Mouse (Mus musculus) cerebellum, postnatal 10 days (tissue): Measurements from ENCODE around the gene Ksr2.
"Not testable (repeated sequence)": the region's sequence is repeated elsewhere in the genome, so short reads cannot be mapped to it uniquely, and the experiment has no call there.

Experiments
- DNase-seq, 2 experiments: peaks; one replicate each; pipeline ENCODE4 v3.0.0; 2021; ENCODE audit warnings: mixed read lengths in 2 of 2

Ksr2 gene

DNA sequence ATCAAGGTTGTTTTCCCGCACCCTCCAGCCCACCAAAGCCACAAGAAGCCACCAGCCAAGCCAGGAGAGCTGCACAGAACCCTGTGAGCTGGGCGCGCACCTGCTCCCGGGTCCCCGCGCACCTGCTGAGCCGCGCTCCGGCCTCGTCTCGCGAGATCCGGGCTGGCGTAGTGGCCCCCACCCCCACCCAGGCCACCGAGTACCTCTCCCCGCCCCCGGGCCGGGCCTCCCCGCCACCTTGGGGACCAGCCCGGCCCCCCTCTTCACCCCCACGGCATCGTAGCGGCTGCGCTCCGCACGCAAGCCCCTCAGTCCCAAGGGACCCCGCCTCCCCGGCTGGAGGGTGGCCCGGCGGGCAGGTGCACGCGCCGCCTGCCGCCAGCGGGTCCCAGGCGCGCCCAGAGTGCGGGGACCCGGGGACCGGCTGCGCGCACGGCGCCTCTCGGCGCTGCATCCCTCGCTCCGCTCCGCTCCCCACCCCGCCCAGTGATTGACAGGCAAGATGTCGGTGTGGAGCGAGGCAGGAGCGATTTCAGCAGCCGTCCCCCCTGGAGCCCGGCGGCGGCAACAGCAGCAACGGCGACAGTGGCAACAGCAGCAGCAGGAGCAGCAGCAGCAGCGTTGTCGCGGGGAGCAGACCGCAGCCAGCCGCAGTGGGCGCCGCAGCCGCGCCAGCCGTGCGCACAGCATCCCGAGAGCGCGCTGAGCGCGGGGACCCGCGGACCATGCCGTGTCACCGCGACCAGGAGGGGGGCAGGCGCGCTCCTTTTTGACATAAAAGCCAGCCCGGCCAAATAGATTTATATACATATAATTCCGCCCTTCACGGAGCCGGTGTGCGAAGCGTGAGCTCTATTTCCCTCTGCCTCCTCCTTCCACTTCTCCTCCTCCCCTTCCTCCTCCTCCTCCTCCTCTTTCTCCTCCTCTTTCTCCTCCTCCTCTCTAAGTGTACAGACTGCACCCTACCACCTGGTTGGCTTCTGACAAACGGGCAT is at the start of gene Ksr2:
Ksr2 (plus strand) TSS at position 494 of the 995 bp plus-strand sequence.
- peak; percentile 91 for DNase-seq

DNA sequence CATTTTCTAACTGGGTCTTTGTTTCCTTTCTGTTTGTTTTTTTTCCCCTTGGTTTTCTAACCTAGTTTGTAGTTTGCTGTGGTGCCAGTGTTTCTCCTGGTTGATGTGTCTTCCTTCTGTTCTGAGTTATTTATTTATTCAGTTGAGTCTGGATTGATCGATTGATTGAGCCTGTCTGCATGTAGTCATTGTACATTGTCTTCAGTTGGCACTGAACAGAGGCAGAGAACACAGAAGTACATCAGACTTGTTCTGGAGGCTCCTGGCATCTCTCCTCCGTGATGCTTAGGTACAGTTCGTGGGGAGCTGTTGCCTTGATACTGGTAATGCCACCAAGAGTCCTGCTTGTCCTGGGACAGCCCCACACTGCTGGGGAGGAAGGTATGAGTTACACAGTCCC is 49.0 kb upstream of the Ksr2 start:
- no peak for DNase-seq

DNA sequence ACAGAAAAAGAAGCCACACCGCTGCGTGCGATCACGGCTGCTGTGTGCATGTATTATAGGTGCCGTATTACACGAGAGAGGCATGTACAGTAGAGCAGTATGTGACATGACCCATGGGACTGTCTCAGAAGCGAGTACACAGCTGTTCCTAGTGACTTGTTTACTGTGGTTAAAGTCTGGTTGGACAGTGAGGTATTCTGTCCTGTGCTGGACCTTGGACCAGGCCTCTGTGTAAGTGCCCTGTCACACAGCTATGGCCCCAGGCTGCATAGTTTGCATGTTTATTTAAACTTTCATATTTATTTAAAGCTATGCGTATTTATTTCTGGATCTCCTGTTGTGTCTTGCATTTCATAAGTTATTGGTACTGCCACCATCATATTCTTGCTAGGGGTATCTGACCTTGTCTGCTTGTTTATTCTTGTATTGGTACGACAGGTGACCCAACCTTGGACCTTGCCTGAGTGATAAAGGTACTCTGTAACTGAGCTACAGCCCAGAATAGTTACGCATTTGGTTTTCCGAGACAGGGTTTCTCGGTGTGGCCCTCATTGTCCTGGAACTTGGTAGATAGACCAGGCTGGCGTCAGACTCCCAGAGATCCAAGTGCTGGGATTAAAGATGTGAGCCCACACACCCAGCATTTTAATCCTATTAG is 47.8 kb upstream of the Ksr2 start:
- DNase-seq, result no peak

DNA sequence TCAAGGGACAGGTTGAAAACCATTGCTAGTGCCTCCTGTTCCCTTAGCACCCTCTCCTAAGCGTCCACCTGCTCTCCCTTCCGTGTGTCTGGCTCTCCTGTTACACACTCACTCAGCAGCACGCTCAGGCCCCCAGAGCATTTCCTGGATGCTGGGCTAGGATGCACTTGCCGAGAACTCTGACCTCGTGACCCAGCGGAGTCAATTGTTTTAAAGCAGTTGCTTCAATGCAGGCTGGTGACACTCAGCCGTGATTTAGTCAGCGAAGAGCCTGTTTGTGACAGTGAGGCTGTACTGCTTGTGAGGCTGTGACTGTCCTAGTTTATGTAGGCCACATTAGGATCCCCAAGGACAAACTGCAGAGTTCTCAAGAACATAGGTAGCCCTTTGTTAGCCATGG is 46.6 kb upstream of the Ksr2 start:
- no peak for DNase-seq

DNA sequence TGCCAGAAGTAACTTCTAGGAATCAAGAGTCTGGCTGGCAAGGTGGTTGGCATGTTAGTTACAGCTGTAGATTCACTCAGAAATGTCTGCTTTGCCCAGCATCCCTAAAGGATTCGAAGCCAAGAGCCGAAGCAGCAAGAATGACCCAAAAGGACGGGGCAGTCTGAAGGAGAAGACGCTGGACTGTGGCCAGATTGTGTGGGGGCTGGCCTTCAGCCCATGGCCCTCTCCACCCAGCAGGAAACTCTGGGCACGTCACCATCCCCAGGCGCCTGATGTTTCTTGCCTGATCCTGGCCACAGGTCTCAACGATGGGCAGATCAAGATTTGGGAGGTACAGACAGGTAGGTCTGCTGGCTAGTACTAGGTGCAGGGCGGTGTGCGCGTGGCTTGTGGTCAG is 43.2 kb upstream of the Ksr2 start:
- DNase-seq, result peak; percentile 35 to 51

DNA sequence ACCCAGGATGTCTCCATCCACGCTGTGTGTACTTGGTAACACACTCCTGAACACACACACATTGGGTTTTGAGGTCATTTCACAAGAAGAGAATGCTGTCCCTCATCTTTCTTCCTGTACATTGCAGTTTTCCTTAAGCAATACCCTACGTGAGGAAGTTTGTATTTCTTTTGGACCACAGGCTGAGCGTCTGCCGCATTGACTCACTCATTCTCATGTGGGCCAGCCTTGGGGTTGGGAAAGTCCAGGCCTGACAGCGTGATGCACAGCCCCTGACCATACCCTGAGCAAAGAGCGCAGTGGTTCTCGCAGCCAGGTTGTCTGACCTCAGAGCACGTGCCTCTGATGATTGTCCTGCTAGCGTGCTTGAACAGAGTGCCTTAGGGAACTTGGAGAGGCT is 40.4 kb upstream of the Ksr2 start:
- no peak for DNase-seq

DNA sequence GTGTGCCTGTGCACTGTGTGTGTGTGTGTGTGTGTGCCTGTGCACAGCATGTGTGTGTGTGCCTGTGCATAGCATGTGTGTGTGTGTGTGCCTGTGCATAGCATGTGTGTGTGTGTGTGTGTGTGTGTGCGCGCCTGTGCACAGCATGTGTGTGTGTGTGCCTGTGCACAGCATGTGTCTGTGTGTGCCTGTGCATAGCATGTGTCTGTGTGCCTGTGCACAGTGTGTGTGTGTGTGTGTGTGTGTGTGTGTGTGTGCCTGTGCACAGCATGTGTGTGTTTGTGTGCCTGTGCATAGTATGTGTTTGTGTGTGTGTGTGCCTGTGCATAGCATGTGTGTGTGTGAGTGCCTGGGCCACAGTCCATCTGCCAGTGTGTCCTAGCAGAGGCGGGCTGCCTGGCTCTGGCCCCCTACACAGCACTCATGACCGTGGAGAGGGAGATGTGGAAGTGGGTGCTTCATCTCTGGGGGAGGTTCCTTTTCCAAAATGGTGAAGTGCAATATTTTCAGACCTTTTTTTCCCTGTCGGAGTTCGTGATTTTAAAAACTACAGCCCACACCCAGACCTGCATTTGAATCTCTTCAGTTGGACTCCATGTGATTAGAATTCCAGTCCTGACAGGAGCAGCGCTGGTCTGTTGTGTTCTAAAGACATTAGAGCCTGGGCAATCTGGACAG is 39.3 kb upstream of the Ksr2 start:
- no peak for DNase-seq

DNA sequence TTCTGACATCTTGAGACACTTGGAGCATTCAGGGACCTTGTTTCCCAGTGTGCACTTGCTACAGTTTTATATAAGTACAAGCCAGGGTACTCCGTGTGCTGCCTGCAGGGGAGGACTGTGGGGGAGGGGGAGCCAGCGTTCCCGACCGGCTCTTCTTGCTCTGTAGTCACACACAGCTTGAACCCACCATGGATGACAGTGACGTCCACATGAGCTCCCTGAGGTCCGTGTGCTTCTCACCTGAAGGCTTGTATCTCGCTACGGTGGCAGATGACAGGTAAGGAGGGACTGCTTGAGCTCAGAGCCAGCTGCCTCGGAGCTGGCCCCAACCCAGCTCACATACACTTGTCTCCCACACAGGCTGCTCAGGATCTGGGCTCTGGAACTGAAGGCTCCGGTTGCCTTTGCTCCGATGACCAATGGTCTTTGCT is 37.5 kb upstream of the Ksr2 start:
- no peak for DNase-seq

DNA sequence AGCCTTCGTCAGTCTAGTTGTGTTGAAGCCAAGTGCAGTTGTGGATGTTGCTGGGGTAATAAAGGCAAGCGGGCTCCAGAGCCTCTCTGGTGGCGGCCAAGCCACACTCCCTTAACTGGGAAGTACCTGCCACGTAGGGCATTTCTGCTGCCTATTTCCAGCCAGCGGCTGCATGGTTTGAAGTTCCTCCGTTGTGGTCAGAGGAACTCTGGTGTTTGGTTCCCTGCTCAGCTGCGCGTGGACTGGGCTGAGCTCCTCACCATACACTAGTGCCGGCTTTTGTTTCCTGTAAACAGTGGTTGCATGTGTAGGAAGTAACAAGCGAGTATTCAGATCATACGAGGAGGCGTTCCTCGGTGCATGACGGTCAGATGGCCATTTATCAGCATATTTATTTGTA is 36.1 kb upstream of the Ksr2 start:
- DNase-seq, result not testable (repeated sequence)

DNA sequence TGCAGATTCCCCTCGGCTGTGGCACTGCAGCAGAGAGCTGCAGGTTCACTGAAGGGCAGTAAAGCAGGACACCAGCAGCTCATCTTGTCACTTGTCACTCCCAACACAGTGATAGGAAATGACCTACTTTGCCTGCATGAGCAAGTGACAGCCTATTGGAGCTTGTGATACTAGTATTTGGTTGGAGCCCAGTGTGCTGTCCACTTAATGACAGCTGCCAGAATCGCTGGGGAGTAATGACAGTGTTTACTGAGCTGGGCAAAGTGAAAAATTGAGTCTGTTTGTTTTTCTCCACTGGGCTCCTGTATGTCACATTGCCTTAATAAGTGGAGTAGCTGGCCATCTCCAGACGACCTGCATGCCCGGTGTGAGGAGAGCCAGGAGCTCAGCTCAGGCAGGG is 33.6 kb upstream of the Ksr2 start:
- no peak for DNase-seq

DNA sequence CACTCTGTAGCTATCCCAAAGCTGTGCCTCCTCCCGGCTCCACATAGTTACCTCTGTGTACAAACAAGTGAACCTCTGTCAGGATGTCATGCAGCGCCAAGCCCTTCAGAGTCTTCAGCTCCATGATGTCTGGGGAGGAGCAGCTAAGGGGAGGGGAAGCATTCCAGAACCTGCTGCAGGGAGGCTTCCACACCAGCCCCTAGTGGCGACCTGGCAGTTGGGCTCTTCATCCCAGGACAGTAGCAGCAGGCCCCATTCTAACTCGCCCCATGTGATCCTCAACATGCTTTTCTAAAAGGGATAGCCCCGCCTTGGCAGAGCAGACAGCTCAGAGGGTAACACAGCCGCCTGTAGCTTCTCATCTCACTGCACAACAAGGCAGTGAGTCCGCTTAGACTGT is 32.0 kb upstream of the Ksr2 start:
- no peak for DNase-seq

DNA sequence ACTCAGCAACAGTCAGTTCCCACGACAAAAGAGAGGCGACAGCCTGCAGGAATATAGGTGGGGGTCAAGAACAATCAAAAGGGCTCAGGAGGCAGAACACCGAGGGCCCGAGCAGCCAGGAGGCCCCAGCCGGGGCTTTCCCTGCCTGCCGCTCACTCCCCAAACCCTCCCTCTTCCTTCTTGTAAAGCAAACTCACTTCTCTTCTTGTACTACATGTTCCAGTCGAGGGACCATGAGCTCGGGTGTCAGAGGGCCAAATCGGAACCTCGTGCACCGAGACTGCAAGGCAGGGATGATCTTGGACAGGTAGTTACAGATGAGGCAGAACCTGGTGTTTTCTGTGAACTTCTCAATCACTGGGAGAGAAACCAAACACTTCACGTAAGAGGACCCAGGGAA is 30.6 kb upstream of the Ksr2 start:
- no peak for DNase-seq

DNA sequence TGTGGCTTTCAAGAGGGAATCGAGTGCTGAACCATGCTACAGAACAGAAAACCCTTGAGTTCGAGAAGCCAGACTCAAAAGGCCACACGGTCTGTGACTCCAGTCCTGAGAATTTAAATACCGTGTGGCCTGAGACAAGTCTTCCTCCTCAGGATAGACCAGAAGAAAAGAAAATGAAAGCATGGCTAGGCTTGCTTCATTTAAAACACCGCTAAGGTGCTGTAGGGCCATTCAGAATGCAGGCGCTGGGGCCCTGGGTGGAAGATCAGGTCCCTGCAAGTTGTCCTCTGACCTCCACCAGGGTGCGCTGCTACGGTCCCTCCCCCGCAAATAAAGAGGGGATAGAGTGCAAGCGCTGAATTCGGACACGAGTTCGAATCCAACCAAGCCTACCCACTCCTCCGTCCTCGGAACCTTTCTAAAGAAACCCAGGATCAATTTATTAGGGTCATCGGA is 25.5 kb upstream of the Ksr2 start:
- DNase-seq, result peak; percentile 80 to 83

DNA sequence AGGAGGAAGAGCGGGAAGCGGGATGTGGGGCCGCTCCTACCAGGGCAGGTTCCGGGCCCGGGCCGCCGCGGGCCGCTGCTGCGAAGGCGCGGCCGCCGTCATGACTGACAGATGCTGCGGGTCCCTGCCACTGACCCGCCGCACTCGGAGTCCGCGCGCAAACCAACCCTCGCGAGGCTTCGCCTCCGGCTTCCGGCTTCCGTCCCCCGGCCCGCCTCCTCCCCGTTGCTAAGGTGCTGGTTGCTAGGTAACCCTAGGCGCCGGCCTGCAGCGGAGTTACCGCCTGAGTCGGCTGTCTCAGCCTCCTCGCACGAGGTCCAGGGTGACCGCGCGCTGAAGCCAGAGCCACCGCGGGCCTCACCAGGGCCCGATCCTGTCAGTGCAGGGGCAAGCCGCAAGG is 24.9 kb upstream of the Ksr2 start, which contains the start of gene Rfc5:
Rfc5 (minus strand) TSS at position 171 of the 400 bp plus-strand sequence.
- peak; percentile 97 to 98 for DNase-seq

DNA sequence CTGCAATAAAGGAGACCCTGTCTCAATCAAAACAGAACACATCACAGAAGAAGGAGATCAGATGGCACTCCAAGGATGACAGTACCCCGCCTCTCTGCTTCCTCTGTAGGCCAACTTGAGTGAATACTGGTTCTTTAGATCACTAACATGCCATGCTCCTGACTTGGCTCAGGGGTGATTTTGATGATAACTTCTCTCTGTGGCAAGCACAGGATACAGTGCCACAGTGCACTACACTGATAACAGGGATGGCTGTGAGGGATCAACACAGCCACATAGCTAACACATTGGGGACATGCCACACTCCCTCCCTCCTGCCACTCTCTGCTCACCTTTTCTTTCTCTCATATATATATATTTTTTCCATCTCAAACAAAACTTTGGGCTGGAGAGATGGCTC is 22.9 kb upstream of the Ksr2 start:
- no peak for DNase-seq

DNA sequence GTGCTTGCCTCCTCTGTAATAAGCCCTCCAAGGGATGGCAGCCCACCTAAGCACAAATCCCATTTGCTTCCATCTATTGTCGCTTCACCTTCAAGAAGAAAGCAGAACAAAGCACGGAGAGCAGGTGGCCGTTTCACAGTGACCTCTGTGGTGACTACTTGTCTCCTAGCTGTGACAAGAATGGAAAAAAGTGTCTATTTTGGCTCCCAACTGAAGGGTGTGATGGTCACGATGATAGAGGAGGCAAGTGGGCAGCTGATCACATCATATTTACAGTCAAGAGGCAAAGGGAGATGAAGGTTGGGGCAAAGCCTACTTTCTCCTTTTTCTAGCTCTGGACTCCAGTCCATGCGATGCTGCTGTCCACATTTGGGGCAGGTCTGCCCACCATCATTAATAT is 18.0 kb upstream of the Ksr2 start:
- no peak for DNase-seq

DNA sequence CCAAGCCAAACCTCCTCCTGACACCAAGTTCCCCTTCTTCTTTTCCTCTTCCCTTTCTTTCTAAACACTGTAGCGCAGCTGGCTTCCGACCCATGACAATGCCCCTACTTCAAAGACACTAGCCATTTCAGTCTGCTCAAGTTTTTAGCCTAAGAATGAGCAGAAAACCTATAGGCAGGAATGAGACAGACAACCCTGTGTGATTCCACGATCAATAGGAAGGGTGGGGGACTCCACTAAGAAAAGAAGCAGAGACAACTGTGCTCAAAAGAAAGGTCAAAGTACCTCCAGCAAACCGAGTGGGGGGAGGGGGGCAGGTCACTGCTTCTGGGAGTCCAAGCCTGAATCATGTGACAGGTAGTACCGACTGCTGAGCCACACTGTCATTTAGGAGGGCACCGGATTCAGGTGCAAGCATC is 17.2 kb upstream of the Ksr2 start:
- no peak for DNase-seq

DNA sequence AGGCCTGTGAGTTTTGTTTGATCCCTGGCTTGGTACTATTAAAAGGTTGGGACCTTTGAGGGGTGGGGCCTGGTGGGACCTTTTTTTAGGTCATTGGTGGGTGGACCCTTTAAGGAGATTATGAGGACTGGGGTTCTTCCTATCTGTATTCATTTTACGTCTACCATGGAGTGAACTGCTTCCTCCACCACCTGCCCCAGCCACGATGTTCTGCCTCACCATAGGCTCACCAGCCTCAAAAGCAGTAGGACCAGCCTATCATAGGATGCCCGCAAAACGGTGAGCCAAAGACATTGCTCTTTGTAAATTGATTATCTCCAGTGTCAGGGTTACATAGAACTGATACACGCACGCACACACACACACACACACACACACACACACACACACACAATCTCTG is 16.4 kb upstream of the Ksr2 start:
- no peak for DNase-seq

DNA sequence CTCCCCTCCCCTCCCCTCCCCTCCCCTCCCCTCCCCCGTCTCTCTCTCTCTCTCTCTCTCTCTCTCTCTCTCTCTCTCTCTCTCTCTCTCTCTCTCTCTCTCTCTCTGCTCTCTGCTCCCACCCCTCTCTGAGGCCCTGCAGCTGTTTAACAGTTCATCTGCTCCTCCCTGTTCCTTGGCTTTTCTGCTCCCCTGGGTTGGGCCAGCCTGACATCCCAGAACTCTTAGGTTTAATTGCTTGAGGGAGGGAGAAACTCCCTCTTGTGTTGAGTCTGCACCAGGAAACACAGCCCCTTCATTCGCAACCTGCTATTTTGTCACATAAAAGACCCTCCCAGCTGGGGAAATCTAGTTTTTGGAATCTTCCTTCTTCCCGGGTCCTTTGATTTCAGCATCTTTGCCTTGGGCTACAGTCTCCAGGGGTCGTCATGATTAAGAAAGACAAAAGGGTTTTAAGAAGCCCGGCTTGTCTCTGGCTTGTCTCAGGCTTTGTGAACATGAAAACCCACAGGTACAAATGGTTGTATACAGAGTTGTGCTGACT is 15.7 kb upstream of the Ksr2 start:
- DNase-seq, result no peak

DNA sequence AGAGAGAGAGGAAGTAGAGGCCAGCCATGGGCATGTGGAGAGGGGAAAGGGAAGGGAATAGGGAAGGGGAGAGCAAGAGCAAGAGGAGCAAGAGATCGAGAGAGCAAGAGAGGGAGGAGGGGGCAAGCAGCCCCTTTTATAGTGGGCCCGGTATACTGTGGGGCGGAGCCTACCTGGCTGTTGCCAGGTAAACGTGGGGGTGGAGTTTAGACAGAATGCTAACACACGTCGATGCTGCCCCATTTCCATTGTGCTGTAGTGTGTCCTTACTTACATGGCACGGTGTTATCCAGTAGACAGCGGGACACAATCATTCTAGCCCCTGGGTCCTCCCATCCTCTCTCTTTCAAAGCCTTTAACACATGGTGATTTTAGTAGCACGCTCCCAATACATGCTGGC is 14.5 kb upstream of the Ksr2 start:
- DNase-seq, result no peak

DNA sequence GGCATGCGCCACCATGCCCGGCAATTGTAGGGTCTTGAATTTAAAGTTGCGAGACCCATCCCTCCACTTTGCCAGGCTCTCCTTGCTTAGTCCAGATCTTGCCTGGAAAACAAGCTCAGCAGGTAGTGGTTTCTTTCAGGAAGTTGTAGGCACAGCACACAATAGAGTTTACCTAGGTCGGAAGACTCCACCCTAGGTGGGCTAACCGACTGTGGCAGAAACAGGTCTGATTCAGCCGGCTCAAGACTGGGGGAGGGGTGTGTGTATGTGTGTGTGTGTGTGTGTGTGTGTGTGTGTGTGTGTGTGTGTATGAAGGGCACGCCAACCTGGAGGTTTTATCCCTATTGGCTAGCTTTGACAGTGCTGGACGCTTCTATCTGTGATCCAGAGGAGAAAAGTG is 10.2 kb upstream of the Ksr2 start:
- DNase-seq, result no peak

DNA sequence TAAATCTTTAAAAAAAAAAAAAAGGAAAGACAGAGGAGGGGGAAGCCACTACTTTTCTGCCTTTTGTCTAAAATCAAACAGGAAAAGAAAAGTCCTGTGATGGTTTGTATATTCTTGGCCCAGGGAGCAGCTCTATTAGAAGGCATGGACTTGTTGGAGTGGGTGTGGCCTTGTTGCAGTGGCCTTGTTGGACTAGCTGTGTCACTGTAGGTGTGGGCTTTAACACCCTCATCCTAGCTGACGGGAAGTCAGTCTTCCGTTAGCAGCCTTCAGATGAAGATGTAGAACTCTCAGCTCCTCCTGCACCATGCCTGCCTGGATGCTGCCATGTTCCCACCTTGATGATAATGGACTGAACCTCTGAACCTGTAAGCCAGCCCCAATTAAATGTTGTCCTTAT is 9.1 kb upstream of the Ksr2 start:
- DNase-seq, result not testable (repeated sequence)

DNA sequence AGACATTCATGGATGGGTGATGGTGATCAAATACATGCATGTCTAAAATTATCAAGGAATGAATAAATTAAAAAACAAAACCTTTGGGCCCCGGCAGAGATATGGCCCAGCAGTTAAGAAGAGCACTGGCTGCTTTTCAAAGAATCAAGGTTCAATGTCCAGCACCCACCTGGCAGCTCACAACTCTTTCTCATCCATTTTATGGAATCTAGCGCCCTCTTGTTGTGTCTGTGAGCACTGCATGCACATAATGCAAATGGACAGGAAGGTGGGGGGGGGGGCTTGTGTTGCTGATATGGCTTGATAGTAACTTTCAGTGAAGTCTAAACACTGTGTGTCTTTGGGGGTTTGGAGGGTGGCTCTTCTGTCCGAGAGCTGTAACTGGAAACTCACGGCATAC is 5.6 kb upstream of the Ksr2 start:
- DNase-seq, result peak; percentile 64 to 70
